Mouse (Mus musculus) liver, embryonic 16.5 days (tissue): ENCODE measurements at regions not wholly inside any gene's neighbourhood (a gene's known extent, or its start where the extent isn't known, plus 50 kb on each side); places are given as distances from the start of the nearest gene placed in this dataset.

Source experiments
- ATAC-seq: fragments of 200-750 bp; cut with Nextera tagmentation; 2 replicates; pipeline ENCODE4 v1.8.0; 2017; ENCODE audit warnings: low read depth, mild to moderate bottlenecking, moderate number of reproducible peaks, moderate library complexity
- H3K27ac ChIP-seq: fragments of 300-500 bp; sonication (generic); 2 replicates; pipeline ENCODE4 v1.5.1; 2014; ENCODE audit warnings: mild to moderate bottlenecking, low read length
- H3K27me3 ChIP-seq: fragments of 300-500 bp; sonication (generic); 2 replicates; pipeline ENCODE4 v1.6.1; 2014; ENCODE audit warnings: low read depth, low read length, mixed read lengths; ENCODE audit not compliant: control insufficient read depth, insufficient read depth
- H3K36me3 ChIP-seq: fragments of 300-500 bp; sonication (generic); 2 replicates; pipeline ENCODE4 v1.6.1; 2014; ENCODE audit warnings: mild to moderate bottlenecking; ENCODE audit not compliant: control insufficient read depth, insufficient read depth
- H3K4me1 ChIP-seq: fragments of 300-500 bp; sonication (generic); 2 replicates; pipeline ENCODE4 v1.6.1; 2014; ENCODE audit warnings: low read depth, low read length, mixed read lengths; ENCODE audit not compliant: control insufficient read depth
- H3K4me2 ChIP-seq: fragments of 300-500 bp; sonication (generic); 2 replicates; pipeline ENCODE4 v1.6.1; 2014; ENCODE audit warnings: low read depth, low read length, mixed read lengths
- H3K4me3 ChIP-seq: fragments of 300-500 bp; sonication (generic); 2 replicates; pipeline ENCODE4 v1.5.1; 2014; ENCODE audit warnings: low read depth, mild to moderate bottlenecking, low read length
- H3K9ac ChIP-seq: fragments of 300-500 bp; sonication (generic); 2 replicates; pipeline ENCODE4 v1.6.1; 2014; ENCODE audit warnings: low read depth, low read length
- H3K9me3 ChIP-seq: fragments of 300-500 bp; sonication (generic); replicated peaks from 2 replicates; pipeline ENCODE4 v1.6.1; 2016; ENCODE audit warnings: low read length; ENCODE audit not compliant: control insufficient read depth
- WGBS: fragments of 180-500 bp; shearing (Covaris S2); extraction: QIAGEN DNeasy Blood & Tissue Kit; methylation state at CpG from one replicate; pipeline ENCODE4 v1.1.7; 2014; ENCODE audit not compliant: insufficient replicate concordance; 5-methylcytosine and 5-hydroxymethylcytosine counted together

GRCm38 (mm10) chr9:122437464-122437863, 86.1 kb downstream of the Abhd5 start:
- Histone ChIP-seq H3K27me3 (no peaks in the 10 kb centered on the region), H3K4me2 (no peak overlapping the region), H3K27ac (no peak overlapping the region), H3K9ac (no peak overlapping the region), H3K9me3 (no peaks in the 10 kb centered on the region), H3K4me3 (no peak overlapping the region), H3K4me1 (no peaks in the 10 kb centered on the region), H3K36me3 (no peaks in the 10 kb centered on the region)
- WGBS = 55% methylated on average over 4 of the region's 4 CpGs
- no peak for ATAC-seq

GRCm38 (mm10) chr9:122446387-122447105, 95.1 kb downstream of the Abhd5 start:
- 48% methylated on average over 5 of the region's 5 CpGs for WGBS
- Histone ChIP-seq H3K9ac (no peak overlapping the region), H3K36me3 (no peaks in the 10 kb centered on the region), H3K27ac (no peak overlapping the region), H3K9me3 (no peaks in the 10 kb centered on the region), H3K4me2 (no peak overlapping the region), H3K27me3 (no peaks in the 10 kb centered on the region), H3K4me3 (no peak overlapping the region), H3K4me1 (no peaks in the 10 kb centered on the region)
- ATAC-seq = no peak

GRCm38 (mm10) chr9:122447568-122447967, 96.2 kb downstream of the Abhd5 start:
- no peak overlapping the region for H3K27ac ChIP-seq
- H3K27me3 ChIP-seq = no peaks in the 10 kb centered on the region
- H3K9me3 ChIP-seq = no peaks in the 10 kb centered on the region
- 60% methylated on average over 7 of the region's 7 CpGs for WGBS
- H3K36me3 ChIP-seq = no peaks in the 10 kb centered on the region
- H3K4me1 ChIP-seq = no peaks in the 10 kb centered on the region
- ATAC-seq = no peak
- H3K4me3 ChIP-seq = no peak overlapping the region
- H3K4me2 ChIP-seq = no peak overlapping the region
- H3K9ac ChIP-seq = no peak overlapping the region

GRCm38 (mm10) chr9:122448342-122448741, 96.9 kb downstream of the Abhd5 start:
- no peak overlapping the region for H3K9ac ChIP-seq
- no peaks in the 10 kb centered on the region for H3K4me1 ChIP-seq
- no peak overlapping the region for H3K4me3 ChIP-seq
- no peaks in the 10 kb centered on the region for H3K27me3 ChIP-seq
- 55% methylated on average over 4 of the region's 4 CpGs for WGBS
- ATAC-seq = no peak
- no peak overlapping the region for H3K27ac ChIP-seq
- no peaks in the 10 kb centered on the region; the same call in 1 of the 2 replicates for H3K9me3 ChIP-seq
- no peaks in the 10 kb centered on the region for H3K36me3 ChIP-seq
- no peak overlapping the region for H3K4me2 ChIP-seq

GRCm38 (mm10) chr9:122450524-122450923, 99.1 kb downstream of the Abhd5 start:
- ATAC-seq = no peak
- Histone ChIP-seq H3K36me3 (no peaks in the 10 kb centered on the region), H3K27me3 (no peaks in the 10 kb centered on the region), H3K27ac (no peak overlapping the region), H3K9me3 (no peaks in the 10 kb centered on the region; the same call in 1 of the 2 replicates), H3K4me2 (no peak overlapping the region), H3K4me1 (no peaks in the 10 kb centered on the region), H3K9ac (no peak overlapping the region), H3K4me3 (no peak overlapping the region)
- WGBS = 67% methylated on average over 5 of the region's 5 CpGs

GRCm38 (mm10) chr9:122455301-122455700, 103.9 kb downstream of the Abhd5 start:
- no peaks in the 10 kb centered on the region for H3K4me1 ChIP-seq
- no peak overlapping the region for H3K9ac ChIP-seq
- H3K36me3 ChIP-seq = no peaks in the 10 kb centered on the region
- 64% methylated on average over 8 of the region's 8 CpGs for WGBS
- no peaks in the 10 kb centered on the region; the same call in 1 of the 2 replicates for H3K9me3 ChIP-seq
- H3K4me3 ChIP-seq = no peak overlapping the region
- H3K27me3 ChIP-seq = no peaks in the 10 kb centered on the region
- H3K4me2 ChIP-seq = no peak overlapping the region
- no peak overlapping the region for H3K27ac ChIP-seq
- no peak for ATAC-seq

- Histone ChIP-seq H3K27me3 (no peaks in the 10 kb centered on the region), H3K4me2 (no peak overlapping the region), H3K4me1 (no peaks in the 10 kb centered on the region), H3K9ac (no peak overlapping the region), H3K36me3 (no peaks in the 10 kb centered on the region), H3K4me3 (no peak overlapping the region), H3K9me3 (no peaks in the 10 kb centered on the region; the same call in 1 of the 2 replicates), H3K27ac (no peak overlapping the region)
- 46% methylated on average over 6 of the region's 6 CpGs for WGBS
- no peak for ATAC-seq
Measured at GRCm38 (mm10) chr9:122455779-122456178, 104.4 kb downstream of the Abhd5 start.

- H3K4me1 ChIP-seq = no peaks in the 10 kb centered on the region
- H3K4me3 ChIP-seq = no peak overlapping the region
- H3K4me2 ChIP-seq = no peak overlapping the region
- WGBS = 67% methylated on average over 6 of the region's 6 CpGs
- H3K27me3 ChIP-seq = no peaks in the 10 kb centered on the region
- ATAC-seq = no peak
- H3K36me3 ChIP-seq = no peaks in the 10 kb centered on the region
- no peak overlapping the region for H3K27ac ChIP-seq
- H3K9ac ChIP-seq = no peak overlapping the region
- no peaks in the 10 kb centered on the region for H3K9me3 ChIP-seq
Measured at GRCm38 (mm10) chr9:122459491-122459890, 108.1 kb downstream of the Abhd5 start.

GRCm38 (mm10) chr9:122471539-122471938, 120.1 kb downstream of the Abhd5 start:
- WGBS = 81% methylated on average over 2 of the region's 2 CpGs
- peak; percentile 60 for ATAC-seq

More at GRCm38 (mm10) chr9:122471539-122471938, 120.1 kb downstream of the Abhd5 start:
- H3K4me3 ChIP-seq = no peak overlapping the region
- no peak overlapping the region for H3K9ac ChIP-seq
- no peaks in the 10 kb centered on the region for H3K36me3 ChIP-seq
- no peaks in the 10 kb centered on the region; the same call in 1 of the 2 replicates for H3K4me1 ChIP-seq
- no peak overlapping the region for H3K4me2 ChIP-seq
- 0 out of 2 replicates have a peak, but pooled peaks cover 2% of the 10 kb centered on the region for H3K9me3 ChIP-seq
- no peak overlapping the region for H3K27ac ChIP-seq
- H3K27me3 ChIP-seq = no peaks in the 10 kb centered on the region
